Mouse (Mus musculus) neutrophil, adult 5-6 weeks (primary cell): ENCODE measurements around the gene Rps6kl1. TPM values are rescaled to one million over a fixed set of nuclear protein-coding genes. Genes with fewer than 3 reads are reported as not detected.
"Not testable (repeated sequence)": the region's sequence is repeated elsewhere in the genome, so short reads cannot be mapped to it uniquely, and the experiment has no call there.

Experiments
- ATAC-seq: fragments of 151-379, 151-347 bp; 2 replicates; pipeline ENCODE4 v1.8.0; 2017; ENCODE audit warnings: mild to moderate bottlenecking, moderate TSS enrichment; ENCODE audit not compliant: insufficient number of reproducible peaks, poor library complexity, low FRiP score, severe bottlenecking; ENCODE audit errors: extremely low read depth
- total RNA-seq: library from RNA; stranded (forward); fragments of 200-1000 nt; gene quantifications from 2 replicates; pipeline ENCODE4 v1.2.3, GENCODE M21; 2017

Gene Rps6kl1
- total RNA-seq, 1 experiment from 2014 or later = not detected

GRCm38 (mm10) chr12:85145630-85146029 lies 5.4 kb downstream of the Rps6kl1 start:
- ATAC-seq = no peak

DNA sequence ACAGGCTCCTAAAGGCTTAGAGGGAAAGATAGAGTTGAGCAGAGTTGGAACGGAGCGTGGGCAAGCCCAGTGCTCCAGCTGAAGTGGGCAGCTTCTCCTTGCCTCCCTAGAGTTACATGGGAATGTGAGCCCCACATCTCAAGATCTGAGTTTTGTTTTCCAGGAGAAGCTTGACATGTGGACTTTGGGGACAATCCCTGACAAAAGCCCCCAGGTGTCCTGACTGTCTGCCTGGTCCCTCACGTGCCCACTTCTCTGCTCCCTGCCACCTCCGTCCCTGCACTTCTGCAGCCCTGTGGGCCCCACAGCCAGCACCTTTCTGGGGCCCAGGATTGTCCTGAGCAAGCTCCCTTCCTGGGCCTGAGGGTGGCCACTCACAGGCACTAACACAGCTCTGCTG lies 6.2 kb downstream of the Rps6kl1 start:
- ATAC-seq = no peak

DNA sequence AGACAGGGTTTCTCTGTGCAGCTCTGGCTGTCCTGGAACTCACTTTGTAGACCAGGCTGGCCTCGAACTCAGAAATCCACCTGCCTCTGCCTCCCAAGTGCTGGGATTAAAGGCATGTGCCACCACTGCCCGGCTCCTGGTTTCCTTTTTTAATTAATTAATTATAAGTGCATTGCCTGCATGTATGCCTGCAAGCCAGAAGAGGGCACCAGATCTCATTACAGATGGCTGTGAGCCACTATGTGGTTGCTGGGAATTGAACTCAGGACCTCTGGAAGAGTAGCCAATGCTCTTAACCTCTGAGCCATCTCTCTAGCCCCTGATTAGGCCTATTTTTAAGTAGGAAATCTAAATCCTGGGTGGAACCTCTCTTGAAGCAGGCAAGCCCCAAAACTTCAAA lies 6.8 kb downstream of the Rps6kl1 start:
- ATAC-seq = not testable (repeated sequence)

- peak; percentile 52; the same call in 1 of the 2 replicates for ATAC-seq
Measured at GRCm38 (mm10) chr12:85142803-85143202, 8.3 kb downstream of the Rps6kl1 start.

DNA sequence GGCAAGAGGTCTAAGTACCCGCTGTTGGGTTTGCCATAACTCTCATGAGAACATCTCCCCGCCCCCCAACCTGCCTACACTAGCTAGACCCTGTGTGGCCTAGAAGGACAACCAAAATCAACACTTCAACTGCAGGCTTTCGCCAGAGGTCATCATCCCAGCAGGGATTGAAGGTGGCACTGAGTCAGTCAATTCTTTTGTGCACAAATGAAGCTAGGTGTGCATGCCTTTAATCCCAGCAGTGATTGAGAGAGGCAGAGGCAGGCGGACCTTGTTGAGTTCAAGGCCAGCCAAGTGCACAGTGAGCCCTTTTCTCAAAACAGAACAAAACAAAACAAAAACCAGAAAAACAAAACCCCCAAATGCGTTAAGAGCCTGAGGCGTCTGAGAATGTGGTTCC lies 10.0 kb downstream of the Rps6kl1 start:
- no peak for ATAC-seq

GRCm38 (mm10) chr12:85140036-85140701 lies 10.9 kb downstream of the Rps6kl1 start:
- ATAC-seq = no peak

DNA sequence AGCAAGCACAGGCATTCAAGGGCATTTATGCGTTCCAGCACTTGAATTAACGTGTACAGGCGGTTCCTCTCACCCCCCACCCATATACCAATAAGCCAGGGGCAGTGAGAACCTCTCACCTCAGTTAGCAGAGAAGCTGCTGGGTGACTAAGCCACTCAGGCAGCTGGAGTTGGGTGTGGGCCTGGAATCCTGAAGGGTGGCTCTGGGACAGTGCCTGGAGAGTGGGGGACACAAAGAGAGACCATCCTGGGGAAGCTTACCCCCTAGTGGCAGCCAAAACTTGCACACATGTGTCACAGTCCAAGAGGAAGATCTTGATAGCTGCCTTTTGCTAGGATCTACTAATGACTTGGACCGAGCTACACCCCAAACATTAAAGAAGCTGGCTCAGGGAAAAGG lies 14.4 kb downstream of the Rps6kl1 start:
- ATAC-seq = no peak

- no peak for ATAC-seq
Measured at GRCm38 (mm10) chr12:85135513-85136470, 15.3 kb downstream of the Rps6kl1 start.

GRCm38 (mm10) chr12:85134043-85134794 lies 16.8 kb downstream of the Rps6kl1 start:
- ATAC-seq = no peak

- ATAC-seq = no peak
Measured at GRCm38 (mm10) chr12:85131361-85131760, 19.7 kb downstream of the Rps6kl1 start.

DNA sequence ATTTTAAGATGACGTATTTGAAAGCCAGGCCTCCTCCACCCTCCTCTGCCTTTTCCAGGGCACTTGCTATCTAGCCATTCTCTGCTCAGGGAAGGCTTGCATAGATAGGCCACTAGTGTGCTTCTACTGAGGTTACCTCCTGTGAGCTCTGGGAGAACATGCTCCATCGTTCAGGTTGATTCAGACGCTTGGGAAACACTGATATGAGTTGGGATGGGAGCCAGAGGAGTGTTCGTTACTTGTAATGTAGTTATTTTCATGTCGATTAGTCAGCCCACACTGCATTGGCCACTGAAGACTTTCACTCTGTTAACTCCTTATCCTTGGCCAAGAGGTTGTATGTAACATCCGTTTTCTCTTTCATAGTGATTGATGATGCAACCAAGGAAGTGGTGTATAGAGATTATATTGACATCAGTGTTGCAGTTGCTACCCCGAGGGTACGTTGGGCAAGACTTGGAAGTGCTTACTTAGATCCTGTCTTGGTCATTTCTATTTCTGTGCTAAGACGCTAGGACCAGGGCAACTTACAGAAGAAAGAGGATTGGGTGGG lies 21.6 kb downstream of the Rps6kl1 start:
- ATAC-seq = 0 out of 2 replicates have a peak, but pooled peaks have one; percentile 9

- ATAC-seq = no peak
Measured at GRCm38 (mm10) chr12:85126986-85127603, 24.0 kb downstream of the Rps6kl1 start.

GRCm38 (mm10) chr12:85124751-85125150 lies 26.3 kb downstream of the Rps6kl1 start:
- no peak for ATAC-seq

DNA sequence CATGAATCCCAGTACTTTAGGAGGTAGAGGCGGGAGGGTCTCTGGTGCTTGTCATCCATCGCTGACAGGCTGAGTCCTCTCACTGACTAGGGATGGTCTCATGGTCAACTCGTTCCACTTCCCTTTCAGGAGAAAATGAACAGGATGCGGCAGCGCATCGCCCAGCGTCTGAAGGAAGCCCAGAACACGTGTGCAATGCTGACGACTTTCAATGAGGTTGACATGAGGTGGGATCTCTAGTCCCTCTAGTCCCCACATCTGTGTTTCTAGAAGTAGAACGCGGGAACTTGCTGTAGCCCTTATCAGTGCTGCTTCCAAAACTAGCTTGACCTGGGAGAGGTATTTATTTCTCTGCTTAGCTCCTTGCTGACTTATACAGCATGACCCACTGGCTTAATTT lies 27.4 kb downstream of the Rps6kl1 start:
- no peak for ATAC-seq

DNA sequence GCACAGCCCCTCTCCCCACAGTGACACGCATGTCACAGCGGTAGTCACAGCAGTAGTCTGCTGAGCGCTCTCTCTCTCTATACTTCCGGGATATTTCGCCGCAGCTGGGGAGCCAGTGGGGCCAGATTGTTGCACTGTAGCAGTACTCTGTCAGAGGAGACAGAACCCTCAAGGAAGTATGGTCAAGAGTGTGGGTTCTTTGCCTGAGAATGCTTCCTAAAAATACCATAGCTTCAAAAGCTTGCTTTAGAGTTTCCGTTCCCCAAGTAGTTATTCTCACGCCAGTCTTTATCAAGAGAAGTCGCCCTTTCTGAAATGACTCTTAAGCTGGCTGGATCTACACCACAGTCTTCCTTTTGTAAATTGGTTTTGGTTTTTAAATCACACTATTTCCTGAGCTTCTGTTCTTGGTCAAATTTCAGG lies 27.9 kb downstream of the Rps6kl1 start:
- ATAC-seq = peak; percentile 42; the same call in 1 of the 2 replicates

DNA sequence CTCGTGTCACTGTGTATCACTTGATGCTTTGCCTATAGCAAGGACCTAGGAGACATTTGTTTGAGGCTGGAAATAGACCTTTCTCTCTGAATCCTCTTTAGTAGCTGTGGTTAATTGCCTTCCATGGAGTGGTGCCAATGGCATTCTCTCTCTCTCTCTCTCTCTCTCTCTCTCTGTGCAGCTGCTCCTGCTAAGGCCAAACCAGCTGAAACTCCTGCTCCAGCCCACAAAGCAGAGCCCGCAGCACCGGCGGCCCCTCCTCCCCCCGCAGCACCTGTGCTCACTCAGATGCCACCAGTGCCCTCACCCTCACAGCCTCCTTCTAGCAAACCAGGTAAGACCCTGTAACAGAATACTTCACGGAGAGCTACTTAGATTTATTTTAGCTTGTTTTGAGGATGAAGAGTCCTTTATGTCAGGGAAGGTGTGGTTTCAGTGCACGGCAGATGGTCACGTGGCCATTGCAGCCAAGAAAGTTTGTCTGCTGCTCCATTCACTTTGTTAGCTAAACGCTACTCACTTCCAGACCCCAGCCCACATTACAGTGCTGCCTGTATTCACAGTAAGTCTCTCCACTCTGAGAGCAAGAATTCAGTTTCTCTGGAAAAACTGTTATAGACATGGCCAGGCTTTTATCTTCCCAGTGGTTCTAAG lies 29.1 kb downstream of the Rps6kl1 start:
- ATAC-seq = no peak

GRCm38 (mm10) chr12:85115678-85116077 lies 35.4 kb downstream of the Rps6kl1 start:
- ATAC-seq = no peak

GRCm38 (mm10) chr12:85113917-85114316 lies 37.1 kb downstream of the Rps6kl1 start:
- no peak for ATAC-seq
